Mouse (Mus musculus): ENCODE data around the gene Clmn. TPM values are rescaled to one million over a fixed set of nuclear protein-coding genes. Genes with fewer than 3 reads are reported as not detected.

The Clmn gene
- polyA plus RNA-seq, 1 experiment = 8.2 TPM

DNA sequence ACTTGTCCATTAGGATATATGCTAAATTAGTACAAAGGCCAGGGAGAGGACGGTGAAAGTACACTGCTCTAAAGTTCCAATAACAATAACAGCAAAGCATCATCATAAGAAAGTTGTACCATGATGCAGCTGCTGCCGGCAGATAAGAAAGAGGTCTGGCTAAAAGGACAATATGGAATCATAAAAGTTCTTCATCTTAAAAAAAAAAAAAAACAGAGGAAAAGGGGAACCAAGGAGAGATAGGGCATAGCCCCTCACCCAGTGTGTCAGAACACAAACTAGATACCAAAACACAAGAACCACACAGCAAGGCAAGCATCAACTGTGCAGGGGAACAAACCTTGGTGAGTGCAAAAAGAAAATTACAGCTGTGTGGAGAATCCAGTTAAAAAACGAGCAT is 27.4 kb upstream of the Clmn start:
- H3K4me1 ChIP-seq (ENCODE audit: control insufficient read depth, insufficient read depth, insufficient read length, low read length) = no peaks in the 10 kb centered on the region
- H3K27ac ChIP-seq (replicated peaks; ENCODE audit: low read depth, low read length) = no peak overlapping the region
- H3K4me3 ChIP-seq (ENCODE audit: insufficient read depth, low read depth, low read length) = no peak overlapping the region

GRCm38 (mm10) chr12:104890066-104890465 is 25.2 kb upstream of the Clmn start:
- no peaks in the 10 kb centered on the region for H3K4me1 ChIP-seq (ENCODE audit: control insufficient read depth, insufficient read depth, insufficient read length, low read length)
- H3K4me3 ChIP-seq (ENCODE audit: insufficient read depth, low read depth, low read length) = no peak overlapping the region
- H3K27ac ChIP-seq (replicated peaks; ENCODE audit: low read depth, low read length) = no peak overlapping the region

GRCm38 (mm10) chr12:104886104-104886503 is 21.2 kb upstream of the Clmn start:
- Histone ChIP-seq H3K27ac (replicated peaks; ENCODE audit: low read depth, low read length) (no peak overlapping the region), H3K4me1 (ENCODE audit: control insufficient read depth, insufficient read depth, insufficient read length, low read length) (no peaks in the 10 kb centered on the region), H3K4me3 (ENCODE audit: insufficient read depth, low read depth, low read length) (no peak overlapping the region)

GRCm38 (mm10) chr12:104882533-104882932 is 17.7 kb upstream of the Clmn start:
- H3K4me3 ChIP-seq (ENCODE audit: insufficient read depth, low read depth, low read length) = no peak overlapping the region
- H3K4me1 ChIP-seq (ENCODE audit: control insufficient read depth, insufficient read depth, insufficient read length, low read length) = no peaks in the 10 kb centered on the region
- no peak overlapping the region for H3K27ac ChIP-seq (replicated peaks; ENCODE audit: low read depth, low read length)

DNA sequence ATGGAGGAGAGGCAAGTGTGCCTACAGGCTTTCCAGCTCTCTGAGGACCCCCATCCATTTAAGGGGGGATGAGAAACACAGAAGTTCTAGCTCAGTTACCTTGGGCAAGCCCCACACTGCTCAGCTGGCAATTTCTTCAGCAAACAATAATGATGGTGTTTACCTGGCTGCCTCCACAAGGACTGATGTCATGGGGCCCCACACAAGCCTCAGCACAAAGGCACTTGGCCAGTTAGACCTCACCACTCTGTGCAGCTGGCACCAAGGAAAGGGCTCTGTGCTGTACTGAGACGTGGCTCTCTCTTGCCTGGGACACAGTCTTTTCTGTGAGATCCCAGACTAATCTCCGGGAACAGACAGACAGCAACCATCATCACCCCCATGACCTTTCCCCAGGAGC is 17.2 kb upstream of the Clmn start:
- no peak overlapping the region for H3K27ac ChIP-seq (replicated peaks; ENCODE audit: low read depth, low read length)
- no peaks in the 10 kb centered on the region for H3K4me1 ChIP-seq (ENCODE audit: control insufficient read depth, insufficient read depth, insufficient read length, low read length)
- H3K4me3 ChIP-seq (ENCODE audit: insufficient read depth, low read depth, low read length) = no peak overlapping the region

DNA sequence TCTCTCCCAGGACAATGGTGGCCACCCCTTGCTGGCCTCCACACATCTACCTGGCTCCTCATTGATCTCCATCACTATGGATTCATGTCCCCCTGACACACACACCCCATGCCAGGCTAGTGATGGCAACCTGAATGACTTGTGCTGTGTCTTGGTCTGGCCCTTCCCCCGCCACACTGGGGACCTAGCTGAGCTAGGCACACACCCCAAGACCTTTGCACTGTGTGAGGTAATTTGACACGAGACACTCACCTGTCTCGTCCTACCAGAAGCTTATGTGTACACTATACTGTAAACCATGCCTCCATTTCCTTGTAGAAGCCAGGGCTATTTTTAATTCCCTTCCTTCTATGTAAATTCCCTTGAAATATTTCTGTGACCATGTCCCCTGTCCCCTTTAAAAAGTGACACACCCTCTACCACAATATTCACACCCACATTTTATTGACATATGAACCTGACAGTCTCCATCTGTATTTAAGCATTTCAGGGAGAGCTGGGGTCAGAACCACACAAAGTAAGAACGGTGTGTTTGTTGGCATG is 16.7 kb upstream of the Clmn start:
- no peak overlapping the region for H3K27ac ChIP-seq (replicated peaks; ENCODE audit: low read depth, low read length)
- H3K4me3 ChIP-seq (ENCODE audit: insufficient read depth, low read depth, low read length) = no peak overlapping the region
- no peaks in the 10 kb centered on the region for H3K4me1 ChIP-seq (ENCODE audit: control insufficient read depth, insufficient read depth, insufficient read length, low read length)

- no peak overlapping the region for H3K4me3 ChIP-seq (ENCODE audit: insufficient read depth, low read depth, low read length)
- H3K27ac ChIP-seq (replicated peaks; ENCODE audit: low read depth, low read length) = no peak overlapping the region
- no peaks in the 10 kb centered on the region for H3K4me1 ChIP-seq (ENCODE audit: control insufficient read depth, insufficient read depth, insufficient read length, low read length)
Observed at GRCm38 (mm10) chr12:104880367-104880766, 15.5 kb upstream of the Clmn start.

GRCm38 (mm10) chr12:104879577-104879989 is 14.7 kb upstream of the Clmn start:
- no peak overlapping the region for H3K27ac ChIP-seq (replicated peaks; ENCODE audit: low read depth, low read length)
- no peaks in the 10 kb centered on the region for H3K4me1 ChIP-seq (ENCODE audit: control insufficient read depth, insufficient read depth, insufficient read length, low read length)
- H3K4me3 ChIP-seq (ENCODE audit: insufficient read depth, low read depth, low read length) = no peak overlapping the region

GRCm38 (mm10) chr12:104876053-104876452 is 11.2 kb upstream of the Clmn start:
- no peak overlapping the region for H3K27ac ChIP-seq (replicated peaks; ENCODE audit: low read depth, low read length)
- no peaks in the 10 kb centered on the region for H3K4me1 ChIP-seq (ENCODE audit: control insufficient read depth, insufficient read depth, insufficient read length, low read length)
- H3K4me3 ChIP-seq (ENCODE audit: insufficient read depth, low read depth, low read length) = no peak overlapping the region

DNA sequence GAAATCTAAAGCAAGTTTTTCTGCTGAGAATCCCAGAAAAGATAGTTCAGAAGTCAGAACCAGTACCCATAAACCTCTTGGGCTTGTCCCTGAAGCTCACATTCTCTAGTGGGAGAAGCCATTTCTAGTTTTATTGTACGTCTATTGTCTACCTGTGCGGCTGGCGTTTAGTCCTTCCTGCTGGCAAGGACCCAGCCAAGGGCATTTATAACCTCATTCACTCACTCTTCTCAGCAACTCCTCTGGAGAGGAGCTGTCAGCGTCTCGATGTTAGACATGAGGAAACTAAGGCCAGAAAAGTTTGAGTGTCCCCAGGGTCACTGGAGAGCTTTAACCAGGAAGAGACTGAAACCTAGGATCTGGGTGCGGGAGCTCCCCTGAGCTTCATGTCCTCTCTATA is 7.1 kb upstream of the Clmn start:
- Histone ChIP-seq H3K4me1 (ENCODE audit: control insufficient read depth, insufficient read depth, insufficient read length, low read length) (no peaks in the 10 kb centered on the region), H3K4me3 (ENCODE audit: insufficient read depth, low read depth, low read length) (no peak overlapping the region), H3K27ac (replicated peaks; ENCODE audit: low read depth, low read length) (no peak overlapping the region)

DNA sequence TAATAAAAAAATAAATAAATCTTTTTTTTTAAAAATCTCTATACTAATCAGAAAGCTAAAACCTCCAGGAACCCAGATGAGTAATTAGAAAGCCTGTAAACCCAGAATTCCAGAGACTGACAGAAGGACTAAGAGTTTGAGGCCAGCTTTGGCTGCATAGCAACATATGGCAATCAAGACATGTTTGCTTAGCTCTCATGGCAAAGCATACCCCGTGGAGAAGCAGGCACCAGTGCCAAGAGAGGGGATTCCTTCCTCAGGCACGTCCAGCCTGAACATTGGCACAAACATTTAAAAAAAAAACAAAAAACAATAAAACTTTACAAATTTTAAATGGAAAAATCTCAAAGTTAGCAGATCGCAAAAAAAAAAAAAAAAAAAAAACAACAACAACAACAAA is 4.9 kb upstream of the Clmn start:
- no peaks in the 10 kb centered on the region for H3K4me1 ChIP-seq (ENCODE audit: control insufficient read depth, insufficient read depth, insufficient read length, low read length)
- no peak overlapping the region for H3K27ac ChIP-seq (replicated peaks; ENCODE audit: low read depth, low read length)
- H3K4me3 ChIP-seq (ENCODE audit: insufficient read depth, low read depth, low read length) = no peak overlapping the region

DNA sequence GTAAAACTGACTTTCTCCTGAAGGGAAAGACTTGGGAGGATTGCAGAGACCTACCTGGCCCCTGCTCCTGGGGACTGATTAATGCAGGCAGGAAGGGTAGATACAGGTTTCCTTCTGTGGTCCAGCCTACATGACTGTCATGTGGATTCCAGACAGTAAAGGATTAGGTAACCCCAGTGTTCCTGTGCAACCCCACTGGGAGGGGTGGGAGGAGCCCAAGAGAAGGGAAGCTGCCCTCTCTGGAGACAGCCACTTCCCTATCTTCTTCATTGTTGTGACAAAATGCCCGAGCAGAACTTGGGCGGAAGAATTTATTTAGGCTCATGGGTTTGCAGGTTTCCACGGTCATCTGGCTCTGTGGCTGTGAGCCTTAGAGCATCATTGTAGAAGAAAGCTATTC is 3.6 kb upstream of the Clmn start:
- Histone ChIP-seq H3K4me1 (ENCODE audit: control insufficient read depth, insufficient read depth, insufficient read length, low read length) (no peaks in the 10 kb centered on the region), H3K4me3 (ENCODE audit: insufficient read depth, low read depth, low read length) (no peak overlapping the region), H3K27ac (replicated peaks; ENCODE audit: low read depth, low read length) (no peak overlapping the region)

DNA sequence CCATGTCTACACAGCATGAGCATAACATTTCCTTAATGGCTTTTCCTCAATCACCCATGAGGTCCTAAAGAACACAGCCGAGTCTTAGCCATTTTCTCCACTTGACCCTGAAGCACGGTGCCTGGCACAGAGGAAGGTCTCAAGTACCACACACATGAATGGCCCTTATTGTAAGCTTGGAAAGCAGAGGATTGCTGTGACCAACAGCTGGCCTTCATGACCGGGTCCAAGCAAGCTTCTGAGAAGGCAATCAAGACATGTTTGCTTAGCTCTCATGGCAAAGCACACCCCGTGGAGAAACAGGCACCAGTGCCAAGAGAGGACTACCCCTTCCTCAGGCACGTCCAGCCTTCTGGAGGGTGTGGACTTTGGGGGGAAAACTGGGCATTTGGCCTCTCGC is 3.0 kb upstream of the Clmn start:
- H3K27ac ChIP-seq (replicated peaks; ENCODE audit: low read depth, low read length) = no peak overlapping the region
- H3K4me1 ChIP-seq (ENCODE audit: control insufficient read depth, insufficient read depth, insufficient read length, low read length) = no peaks in the 10 kb centered on the region
- no peak overlapping the region for H3K4me3 ChIP-seq (ENCODE audit: insufficient read depth, low read depth, low read length)

DNA sequence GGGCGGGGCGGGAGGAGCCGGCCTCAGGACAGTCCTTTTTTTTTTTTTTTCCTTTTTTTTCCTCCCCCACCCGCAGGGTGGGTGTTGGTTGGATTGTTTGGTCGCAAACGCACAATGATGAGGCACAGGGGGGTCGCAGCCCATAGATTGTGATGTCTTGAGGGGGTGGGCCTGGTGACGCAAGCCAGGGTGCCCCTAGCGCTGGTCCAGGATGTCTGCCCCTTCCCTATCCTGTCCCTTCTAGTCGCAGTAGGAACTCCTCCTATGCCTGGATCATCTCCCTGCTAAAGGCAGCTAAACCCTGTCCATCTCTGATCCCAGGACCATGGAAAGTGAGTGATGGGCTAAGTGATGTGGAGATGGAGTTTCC is 275 bp upstream of the Clmn start:
- no peak overlapping the region for H3K27ac ChIP-seq (replicated peaks; ENCODE audit: low read depth, low read length)
- H3K4me1 ChIP-seq (ENCODE audit: control insufficient read depth, insufficient read depth, insufficient read length, low read length) = no peaks in the 10 kb centered on the region
- peak overlapping the region; percentile 36 for H3K4me3 ChIP-seq (ENCODE audit: insufficient read depth, low read depth, low read length)

DNA sequence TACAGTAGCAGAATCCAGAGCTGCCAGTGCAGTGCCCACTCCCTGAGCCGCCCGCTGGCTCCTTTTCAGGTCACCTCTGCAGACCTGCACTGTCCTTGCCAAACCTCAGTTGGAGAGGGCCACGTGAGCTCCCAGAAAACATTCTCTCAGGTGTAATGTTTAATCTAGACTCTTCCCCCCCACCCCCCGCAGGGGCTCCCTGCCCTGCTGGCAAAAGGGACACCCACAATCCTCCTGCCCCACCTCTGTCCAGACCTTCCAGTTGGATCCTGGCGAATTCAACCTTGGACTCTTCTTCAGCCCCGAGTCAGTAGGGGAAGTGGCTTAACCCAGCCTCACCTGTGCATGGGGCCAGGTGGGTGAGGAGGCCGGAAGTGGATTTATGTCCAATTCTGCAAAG is 1.2 kb downstream of the Clmn start:
- Histone ChIP-seq H3K4me1 (ENCODE audit: control insufficient read depth, insufficient read depth, insufficient read length, low read length) (no peaks in the 10 kb centered on the region), H3K4me3 (ENCODE audit: insufficient read depth, low read depth, low read length) (no peak overlapping the region), H3K27ac (replicated peaks; ENCODE audit: low read depth, low read length) (no peak overlapping the region)

GRCm38 (mm10) chr12:104859140-104859539 is 5.7 kb downstream of the Clmn start:
- H3K4me1 ChIP-seq (ENCODE audit: control insufficient read depth, insufficient read depth, insufficient read length, low read length) = peaks cover 21% of the 10 kb centered on the region
- no peak overlapping the region for H3K4me3 ChIP-seq (ENCODE audit: insufficient read depth, low read depth, low read length)
- 0 out of 2 replicates have a peak overlapping the region, but pooled peaks have one; percentile 14 for H3K27ac ChIP-seq (replicated peaks; ENCODE audit: low read depth, low read length)

- Histone ChIP-seq H3K27ac (replicated peaks; ENCODE audit: low read depth, low read length) (0 out of 2 replicates have a peak overlapping the region, but pooled peaks have one; percentile 14), H3K4me1 (ENCODE audit: control insufficient read depth, insufficient read depth, insufficient read length, low read length) (peaks cover 21% of the 10 kb centered on the region), H3K4me3 (ENCODE audit: insufficient read depth, low read depth, low read length) (no peak overlapping the region)
Observed at GRCm38 (mm10) chr12:104858732-104859131, 6.1 kb downstream of the Clmn start.
